In genomic region chr13:47014334-47015194, GRCm38 (mm10) we compare ENCODE assay signal across 9 mouse cellular contexts. TPM values are rescaled to one million over a fixed set of nuclear protein-coding genes. Genes with fewer than 3 reads are reported as not detected.
DNase-seq lines count a peak whose midpoint lies in the region; ATAC-seq lines count a peak whose summit lies in the region.
"Had no signal": no experiment of that assay in that cellular context is flagged by ENCODE, and none has a peak within 500 bp of the region (broad histone marks: within the 10 kb centered on the region; RNA-seq: fewer than 3 reads in every experiment).

Gene Nhlrc1 (minus strand): TSS chr13:47014850.

- peaks cover 15% of the 10 kb centered on the region for H3K9me3 ChIP-seq in forebrain, embryonic 16.5 days (ENCODE audit: control insufficient read depth, low read length)
- H3K9me3 ChIP-seq in liver, embryonic 16.5 days (replicated peaks; ENCODE audit: control insufficient read depth, low read length), result no peaks in the 10 kb centered on the region
- H3K9me3 ChIP-seq in neural tube, embryonic 12.5 days, result peaks cover 22% of the 10 kb centered on the region
- H3K9me3 ChIP-seq in stomach, embryonic 16.5 days (replicated peaks; ENCODE audit: control insufficient read depth, low read length), result peaks cover 11% of the 10 kb centered on the region; the same call in 1 of the 2 replicates
- H3K9me3 ChIP-seq: G1E had no signal

- intact Hi-C loops in heart, postnatal 25 days (cut with DNase I), result loop anchor here (1.0 to 2.0 kb wide), 3 partner anchors 34 to 175 kb away; no protein-coding TSS in a partner anchor

- H3K27ac ChIP-seq in forebrain, embryonic 16.5 days (ENCODE audit: low read length), result no peak within 1 kb of the TSS
- no peak within 1 kb of the TSS for H3K27ac ChIP-seq in liver, embryonic 16.5 days (ENCODE audit: low read length)
- no peak within 1 kb of the TSS for H3K27ac ChIP-seq in neural tube, embryonic 12.5 days
- H3K27ac ChIP-seq in stomach, embryonic 16.5 days (ENCODE audit: low read length), result no peak within 1 kb of the TSS

- H3K9ac ChIP-seq in forebrain, embryonic 16.5 days (replicated peaks; ENCODE audit: low read depth, low read length), result peak within 1 kb of the TSS; percentile 68
- H3K9ac ChIP-seq in liver, embryonic 16.5 days (ENCODE audit: low read depth, low read length), result peak within 1 kb of the TSS; percentile 52
- peak within 1 kb of the TSS; percentile 53 for H3K9ac ChIP-seq in neural tube, embryonic 12.5 days
- peak within 1 kb of the TSS; percentile 78 for H3K9ac ChIP-seq in stomach, embryonic 16.5 days (ENCODE audit: low read length)

- 0 out of 2 replicates have a peak, but pooled peaks cover 3% of the 10 kb centered on the region for H3K36me3 ChIP-seq in forebrain, embryonic 16.5 days (ENCODE audit: control insufficient read depth, insufficient read depth)
- no peaks in the 10 kb centered on the region for H3K36me3 ChIP-seq in liver, embryonic 16.5 days (ENCODE audit: control insufficient read depth, insufficient read depth)
- H3K36me3 ChIP-seq in neural tube, embryonic 12.5 days, result no peaks in the 10 kb centered on the region
- no peaks in the 10 kb centered on the region for H3K36me3 ChIP-seq in stomach, embryonic 16.5 days (ENCODE audit: control insufficient read depth, insufficient read depth, low read length)
- H3K36me3 ChIP-seq: G1E had no signal

- H3K4me3 ChIP-seq in forebrain, embryonic 16.5 days (replicated peaks; ENCODE audit: low read length), result peak within 1 kb of the TSS; percentile 69
- H3K4me3 ChIP-seq in liver, embryonic 16.5 days (ENCODE audit: low read depth, low read length), result peak within 1 kb of the TSS; percentile 60
- peak within 1 kb of the TSS; percentile 51 for H3K4me3 ChIP-seq in neural tube, embryonic 12.5 days
- peak within 1 kb of the TSS; percentile 62 for H3K4me3 ChIP-seq in stomach, embryonic 16.5 days (replicated peaks; ENCODE audit: low read length)

- peaks cover 8% of the 10 kb centered on the region; the same call in 1 of the 2 replicates for H3K4me1 ChIP-seq in forebrain, embryonic 16.5 days (replicated peaks; ENCODE audit: control insufficient read depth, insufficient read depth, low read length)
- peaks cover 4% of the 10 kb centered on the region; the same call in 1 of the 2 replicates for H3K4me1 ChIP-seq in liver, embryonic 16.5 days (ENCODE audit: control insufficient read depth, low read depth, low read length)
- H3K4me1 ChIP-seq in neural tube, embryonic 12.5 days, result peaks cover 9% of the 10 kb centered on the region
- H3K4me1 ChIP-seq in stomach, embryonic 16.5 days (ENCODE audit: control insufficient read depth, insufficient read depth, low read length), result 0 out of 2 replicates have a peak, but pooled peaks cover 6% of the 10 kb centered on the region

- DNase-seq in cerebellum, adult 18-20 months, result peak; percentile 76 to 89
- peak; percentile 56 for DNase-seq in heart, postnatal 25 days (ENCODE audit: low spot score)
- DNase-seq in layer of hippocampus, adult 11-12 months (ENCODE audit: low spot score), result peak; percentile 86

- ATAC-seq in CD4-positive, CD25-positive, alpha-beta regulatory T cell, adult 4 months, result peak; percentile 91
- peak; percentile 92 for ATAC-seq in forebrain, embryonic 16.5 days
- ATAC-seq in liver, embryonic 16.5 days (ENCODE audit: low read depth), result peak; percentile 59; the same call in 1 of the 2 replicates
- ATAC-seq in neural tube, embryonic 12.5 days (ENCODE audit: low FRiP score, low read depth), result peak; percentile 82
- peak; percentile 84 for ATAC-seq in stomach, embryonic 16.5 days (ENCODE audit: insufficient read depth, low FRiP score)

- 3% methylated on average over 72 of the region's 73 CpGs for WGBS in forebrain, embryonic 16.5 days
- 3% methylated on average over 69 of the region's 73 CpGs for WGBS in liver, embryonic 16.5 days (ENCODE audit: insufficient replicate concordance)
- WGBS in neural tube, embryonic 12.5 days, result 4% methylated on average over 73 of the region's 73 CpGs
- WGBS in stomach, embryonic 16.5 days, result 4% methylated on average over 71 of the region's 73 CpGs

- H3K27me3 ChIP-seq in forebrain, embryonic 16.5 days (replicated peaks; ENCODE audit: control insufficient read depth, insufficient read depth, low read length), result 0 out of 2 replicates have a peak, but pooled peaks cover 2% of the 10 kb centered on the region
- peaks cover 10% of the 10 kb centered on the region for H3K27me3 ChIP-seq in liver, embryonic 16.5 days (ENCODE audit: control insufficient read depth, insufficient read depth, low read depth, low read length)
- peaks cover 3% of the 10 kb centered on the region; the same call in 1 of the 2 replicates for H3K27me3 ChIP-seq in neural tube, embryonic 12.5 days (replicated peaks)
- 0 out of 2 replicates have a peak, but pooled peaks cover 3% of the 10 kb centered on the region for H3K27me3 ChIP-seq in stomach, embryonic 16.5 days (ENCODE audit: control insufficient read depth, insufficient read depth, low read length)

- peak within 1 kb of the TSS; percentile 98 for H3K4me2 ChIP-seq in forebrain, embryonic 16.5 days (ENCODE audit: low read length)
- H3K4me2 ChIP-seq in liver, embryonic 16.5 days (ENCODE audit: low read depth, low read length), result peak within 1 kb of the TSS; percentile 90
- H3K4me2 ChIP-seq in neural tube, embryonic 12.5 days (replicated peaks), result peak within 1 kb of the TSS; percentile 95
- H3K4me2 ChIP-seq in stomach, embryonic 16.5 days (ENCODE audit: low read depth, low read length), result peak within 1 kb of the TSS; percentile 100

RNA-seq across cellular contexts. Expression of gene Nhlrc1, which starts in this region (rescaled TPM):
- under 1 TPM in 1 of 2 experiments, not detected in 1; 0.13 TPM for polyA plus RNA-seq in CD4-positive, CD25-positive, alpha-beta regulatory T cell, adult 4 months (2017; shearing (Covaris generic))
- 14.9 and 15.3 TPM in 2 replicates for polyA plus RNA-seq in forebrain, embryonic 16.5 days (2015; fragmentation: Nextera tagmentation; extraction: Ambion mirVana)
- 1 to 10 TPM; 5.6 to 6.2 TPM for total RNA-seq in heart, postnatal 25 days (2021)
- 0.46 and 0.55 TPM in 2 replicates for polyA plus RNA-seq in liver, embryonic 16.5 days (2015; fragmentation: Nextera tagmentation; extraction: Ambion mirVana)
- polyA plus RNA-seq in neural tube, embryonic 12.5 days (2016; fragmentation: Nextera tagmentation; extraction: Ambion mirVana), result 7.7 and 8.7 TPM in 2 replicates
- 2.9 and 4.0 TPM in 2 replicates for polyA plus RNA-seq in stomach, embryonic 16.5 days (2015; fragmentation: Nextera tagmentation; extraction: Ambion mirVana)
- polyA plus RNA-seq: G1E had no signal

Comparison
In these comparisons a context has a peak if more than half of its experiments do, and no peak if none do; other contexts are left out.
1. Peak in ATAC-seq in CD4-positive, CD25-positive, alpha-beta regulatory T cell, adult 4 months; RNA of the gene not detected or under 1 TPM.
2. Peak in ATAC-seq, H3K4me3 ChIP-seq, H3K9ac ChIP-seq and H3K4me2 ChIP-seq in liver, embryonic 16.5 days; RNA of the gene not detected or under 1 TPM.